Mouse (Mus musculus): ENCODE data around the gene Rpl38.

DNA sequence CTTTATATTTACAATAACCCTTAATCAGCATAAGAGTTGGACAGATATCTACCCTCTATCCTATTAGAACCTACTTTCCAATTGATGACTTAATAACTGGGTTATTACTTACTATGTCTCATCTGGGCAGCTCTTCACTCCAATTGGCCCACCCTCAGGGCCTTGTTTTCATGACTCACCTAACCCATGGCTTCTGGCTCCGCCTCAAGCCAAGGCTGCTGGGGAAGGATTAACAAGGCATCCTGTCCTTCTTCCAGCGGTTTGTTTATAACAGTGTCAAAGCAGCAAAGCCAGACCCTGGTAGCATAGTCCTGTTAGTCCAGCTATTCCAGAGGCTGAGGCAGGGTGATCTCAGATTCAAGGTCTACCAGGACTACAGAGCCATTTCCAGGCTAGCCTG lies 26.1 kb downstream of the Rpl38 start:
- TF ChIP-seq CTCF (IDR thresholded peaks at IDR 0.05; ENCODE audit: extremely low read depth, insufficient read depth, low read length) (no peak), POLR2A (IDR thresholded peaks at IDR 0.05; ENCODE audit: extremely low read depth, insufficient read depth, low read length) (no peak)
